Mouse (Mus musculus) mouse embryonic stem cell (cell line): Measurements from ENCODE around the gene Tbx3.

Experiments used
- in situ Hi-C, 2 experiments: fragments of 300-500 bp; cut with MboI; formaldehyde crosslinking; loops; 1 replicate in 1 of 2; 3 replicates in 1 of 2; pipeline ENCODE4 v1.14.3; 2019 to 2020; ENCODE audit warnings: low sequenced_read_pairs in 2 of 2, low pct_unique_long_range_greater_than_20kb in 1 of 2, mixed read lengths in 1 of 2; ENCODE audit not compliant: unreplicated experiment in 1 of 2

The Tbx3 gene

DNA sequence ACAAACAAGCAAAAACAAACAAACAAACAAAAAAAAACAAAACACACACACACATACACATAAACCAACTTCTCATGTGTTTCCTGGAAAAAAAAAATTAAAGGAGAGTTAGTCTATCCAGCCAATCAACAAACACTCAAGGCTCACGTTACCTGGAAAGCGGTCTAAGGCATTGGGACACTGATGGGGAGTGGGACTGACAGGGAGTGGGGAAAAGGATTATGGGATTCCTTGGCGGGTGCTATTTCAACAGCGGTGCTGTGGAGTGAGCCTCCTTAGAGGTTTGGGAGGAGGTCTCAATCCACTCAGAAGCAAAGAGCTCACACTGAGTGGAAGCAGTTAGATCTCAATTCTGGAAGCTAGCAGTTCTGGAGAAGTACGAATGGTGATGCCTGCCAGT, 12.1 kb upstream of the Tbx3 start:
- in situ Hi-C loops = loop anchor here in 1 of 2 experiments (25.0 kb wide), 1 partner anchor 779 kb away; the partner anchor contains the start of gene Lhx5

GRCm38 (mm10) chr5:119659041-119659440, 11.4 kb upstream of the Tbx3 start:
- in situ Hi-C loops = loop anchor here in 1 of 2 experiments (25.0 kb wide), 1 partner anchor 778 kb away; the partner anchor contains the start of gene Lhx5

GRCm38 (mm10) chr5:119660526-119661410, 9.7 kb upstream of the Tbx3 start:
- in situ Hi-C loops = loop anchor here in 1 of 2 experiments (25.0 kb wide), 1 partner anchor 777 kb away; the partner anchor contains the start of gene Lhx5

GRCm38 (mm10) chr5:119661474-119661873, 9.0 kb upstream of the Tbx3 start:
- in situ Hi-C loops = loop anchor here in 1 of 2 experiments (25.0 kb wide), 1 partner anchor 776 kb away; the partner anchor contains the start of gene Lhx5

- in situ Hi-C loops = loop anchor here in 1 of 2 experiments (25.0 kb wide), 1 partner anchor 775 kb away; the partner anchor contains the start of gene Lhx5
These were observed 8.1 kb upstream of the Tbx3 start for GRCm38 (mm10) chr5:119662326-119662725.

GRCm38 (mm10) chr5:119662731-119663130, 7.7 kb upstream of the Tbx3 start:
- in situ Hi-C loops = loop anchor here in 1 of 2 experiments (25.0 kb wide), 1 partner anchor 775 kb away; the partner anchor contains the start of gene Lhx5

- in situ Hi-C loops = loop anchor here in 1 of 2 experiments (25.0 kb wide), 1 partner anchor 774 kb away; the partner anchor contains the start of gene Lhx5
These were observed 7.2 kb upstream of the Tbx3 start for GRCm38 (mm10) chr5:119663241-119663640.

- in situ Hi-C loops = loop anchor here in 1 of 2 experiments (25.0 kb wide), 1 partner anchor 774 kb away; the partner anchor contains the start of gene Lhx5
These were observed 6.7 kb upstream of the Tbx3 start for GRCm38 (mm10) chr5:119663747-119664146.

GRCm38 (mm10) chr5:119665739-119666138, 4.7 kb upstream of the Tbx3 start:
- in situ Hi-C loops = loop anchor here in 1 of 2 experiments (25.0 kb wide), 1 partner anchor 772 kb away; the partner anchor contains the start of gene Lhx5

GRCm38 (mm10) chr5:119667356-119667940, 3.0 kb upstream of the Tbx3 start:
- in situ Hi-C loops = loop anchor here in 1 of 2 experiments (25.0 kb wide), 1 partner anchor 770 kb away; the partner anchor contains the start of gene Lhx5

GRCm38 (mm10) chr5:119668191-119668912, 2.1 kb upstream of the Tbx3 start:
- in situ Hi-C loops = loop anchor here in 1 of 2 experiments (25.0 kb wide), 1 partner anchor 769 kb away; the partner anchor contains the start of gene Lhx5

GRCm38 (mm10) chr5:119668913-119669411, 1.5 kb upstream of the Tbx3 start:
- in situ Hi-C loops = loop anchor here in 1 of 2 experiments (25.0 kb wide), 1 partner anchor 768 kb away; the partner anchor contains the start of gene Lhx5

GRCm38 (mm10) chr5:119669741-119670565, 516 bp upstream of the Tbx3 start:
- in situ Hi-C loops = loop anchor here (5.0 to 25.0 kb wide), 2 partner anchors 88 to 767 kb away; partner anchors contain the start of gene Lhx5 (in 1 of the 2)

DNA sequence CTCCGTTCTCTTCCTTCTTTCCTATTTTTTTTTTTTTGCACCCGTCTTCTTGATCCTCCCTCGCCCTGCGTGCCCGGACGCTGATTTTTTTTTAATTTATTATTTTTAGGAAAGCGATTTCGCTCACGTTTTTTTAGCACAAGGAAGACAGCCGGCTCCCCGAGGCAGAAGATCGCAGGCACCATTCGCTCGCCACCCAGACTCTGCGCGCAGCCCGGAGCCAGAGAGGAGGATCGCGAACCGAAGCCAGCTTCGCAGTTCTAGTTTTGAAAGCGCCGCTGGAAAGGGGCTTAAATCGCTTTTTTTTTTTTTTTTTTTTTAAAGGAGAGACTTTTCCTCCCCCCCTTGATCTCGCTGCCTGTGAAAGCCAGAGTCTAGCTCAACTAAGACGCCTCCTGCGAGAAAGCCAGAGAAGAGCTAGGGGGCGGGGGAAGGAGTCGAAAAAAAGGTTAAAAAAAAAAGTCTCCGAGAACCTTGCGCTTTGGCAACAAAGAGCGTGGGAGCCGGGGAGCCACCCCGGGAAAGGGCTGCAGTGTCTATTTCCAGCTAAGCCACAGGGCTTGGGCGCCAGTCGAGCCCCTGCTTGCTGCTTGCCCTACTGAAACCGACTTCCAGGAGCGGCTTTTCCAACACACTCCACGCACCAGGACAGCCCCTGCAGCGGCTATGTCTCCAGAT, 794 bp downstream of the Tbx3 start:
- in situ Hi-C loops = loop anchor here (5.0 to 25.0 kb wide), 2 partner anchors 89 to 766 kb away; partner anchors contain the start of gene Lhx5 (in 1 of the 2)

GRCm38 (mm10) chr5:119671965-119672347, 1.5 kb downstream of the Tbx3 start:
- in situ Hi-C loops = loop anchor here (5.0 to 25.0 kb wide), 2 partner anchors 90 to 765 kb away; partner anchors contain the start of gene Lhx5 (in 1 of the 2)

DNA sequence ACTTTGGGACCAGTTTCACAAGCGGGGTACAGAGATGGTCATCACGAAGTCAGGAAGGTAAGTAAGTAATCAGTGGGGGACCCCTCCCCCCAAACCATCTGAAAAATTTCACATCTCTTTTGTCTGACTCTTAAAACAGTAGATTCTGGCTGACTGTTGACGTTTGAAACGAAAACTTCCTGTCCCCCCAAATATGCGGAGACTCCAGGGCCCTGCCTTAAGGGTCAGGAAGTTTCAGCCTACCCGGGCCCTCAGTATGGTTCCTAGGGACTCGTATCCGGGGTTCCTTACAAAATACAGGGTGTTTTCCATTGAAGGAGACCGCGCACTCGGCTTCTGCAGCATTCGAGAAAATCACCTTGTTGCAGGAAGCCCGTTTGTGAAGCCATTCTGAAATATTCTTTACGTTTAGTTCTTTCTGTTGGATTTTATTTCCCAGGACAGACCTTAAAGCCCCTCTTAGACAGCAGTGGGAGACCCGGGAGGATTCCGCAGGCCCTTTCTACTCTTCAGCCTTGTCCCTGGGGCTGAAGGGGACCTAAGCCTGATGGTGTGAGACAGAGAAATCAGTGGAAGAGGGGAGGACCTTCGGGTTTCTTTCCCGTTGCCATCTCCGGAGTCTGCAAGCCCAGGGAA, 2.0 kb downstream of the Tbx3 start:
- in situ Hi-C loops = loop anchor here (5.0 to 25.0 kb wide), 2 partner anchors 90 to 765 kb away; partner anchors contain the start of gene Lhx5 (in 1 of the 2)
